Mouse (Mus musculus) MEL (cell line): Measurements from ENCODE around the gene Msgn1. TPM values are rescaled to one million over a fixed set of nuclear protein-coding genes. Genes with fewer than 3 reads are reported as not detected.

Source experiments
- DNase-seq: peaks from one replicate; pipeline ENCODE4 v3.0.0; 2011; ENCODE audit warnings: low read depth, low spot score
- H3K27ac ChIP-seq: 2 replicates; pipeline ENCODE4 v1.5.1; 2012; ENCODE audit warnings: low read depth, mild to moderate bottlenecking, control low read depth, low read length, moderate library complexity; ENCODE audit not compliant: control insufficient read depth
- H3K27me3 ChIP-seq, 2 experiments: fragments of 150-350 bp in 1 of 2; sonication (generic) in 1 of 2; 2 replicates each; pipeline ENCODE4 v1.6.1; 2012; ENCODE audit warnings: low read length in 2 of 2, mild to moderate bottlenecking in 2 of 2, improper control_type of control experiment in 1 of 2, moderate library complexity in 1 of 2; ENCODE audit not compliant: insufficient read depth in 2 of 2, control insufficient read depth in 1 of 2
- H3K36me3 ChIP-seq, 2 experiments: 2 replicates each; pipeline ENCODE4 v1.6.1; 2012 to 2014; ENCODE audit warnings: low read length in 2 of 2, improper control_type of control experiment in 1 of 2, inconsistent platforms in 1 of 2, mild to moderate bottlenecking in 1 of 2; ENCODE audit not compliant: insufficient read depth in 2 of 2, control insufficient read depth in 1 of 2
- H3K4me1 ChIP-seq, 2 experiments: fragments of 150-350 bp in 1 of 2; sonication (generic) in 1 of 2; 2 replicates each; pipeline ENCODE4 v1.6.1; 2012; ENCODE audit warnings: low read length in 2 of 2, improper control_type of control experiment in 1 of 2, mild to moderate bottlenecking in 1 of 2; ENCODE audit not compliant: insufficient read depth in 2 of 2, control insufficient read depth in 1 of 2
- H3K4me3 ChIP-seq, 2 experiments: fragments of 150-350 bp in 1 of 2; sonication (generic) in 1 of 2; 2 replicates each; pipeline ENCODE4 v1.5.1; 2012; ENCODE audit warnings: low read depth in 2 of 2, low read length in 2 of 2, mild to moderate bottlenecking in 2 of 2, moderate library complexity in 2 of 2, control low read depth in 1 of 2, improper control_type of control experiment in 1 of 2; ENCODE audit not compliant: control insufficient read depth in 1 of 2, insufficient read depth in 1 of 2
- H3K79me2 ChIP-seq: 2 replicates; pipeline ENCODE4 v1.6.1; 2012; ENCODE audit warnings: mild to moderate bottlenecking, low read length, moderate library complexity; ENCODE audit not compliant: control insufficient read depth, poor library complexity, insufficient read depth
- H3K9ac ChIP-seq: 2 replicates; pipeline ENCODE4 v1.6.1; 2012; ENCODE audit warnings: low read depth, mild to moderate bottlenecking, control low read depth, low read length, moderate library complexity; ENCODE audit not compliant: control insufficient read depth, poor library complexity, severe bottlenecking
- H3K9me3 ChIP-seq: fragments of 150-350 bp; sonication (generic); replicated peaks from 2 replicates; pipeline ENCODE4 v1.6.1; 2012; ENCODE audit warnings: mild to moderate bottlenecking, low read length, improper control_type of control experiment, moderate library complexity; ENCODE audit not compliant: insufficient read depth
- BHLHE40 ChIP-seq: IDR thresholded peaks from 2 replicates; pipeline ENCODE4 v1.6.1; 2012; ENCODE audit warnings: low read depth, mild to moderate bottlenecking, inconsistent platforms, low read length, improper control_type of control experiment, borderline replicate concordance
- CHD2 ChIP-seq: IDR thresholded peaks from 2 replicates; pipeline ENCODE4 v1.6.1; 2011; ENCODE audit warnings: low read length, improper control_type of control experiment
- E2F4 ChIP-seq: IDR thresholded peaks from 2 replicates; pipeline ENCODE4 v1.6.1; 2011; ENCODE audit warnings: low read depth, low read length, improper control_type of control experiment, borderline replicate concordance
- ETS1 ChIP-seq: IDR thresholded peaks from 2 replicates; pipeline ENCODE4 v1.6.1; 2012; ENCODE audit warnings: low read depth, mild to moderate bottlenecking, inconsistent platforms, low read length, improper control_type of control experiment, moderate library complexity
- HCFC1 ChIP-seq: IDR thresholded peaks from 2 replicates; pipeline ENCODE4 v1.6.1; 2012; ENCODE audit warnings: low read depth, mild to moderate bottlenecking, inconsistent platforms, low read length, improper control_type of control experiment, moderate library complexity
- KAT2A ChIP-seq: conservative IDR thresholded peaks from 2 replicates; pipeline ENCODE4 v1.6.1; 2012; ENCODE audit warnings: low read depth, low read length, improper control_type of control experiment, inconsistent platforms
- MAX ChIP-seq: IDR thresholded peaks from 2 replicates; pipeline ENCODE4 v1.6.1; 2011; ENCODE audit warnings: low read length, improper control_type of control experiment
- MAZ ChIP-seq: IDR thresholded peaks from 2 replicates; pipeline ENCODE4 v1.6.1; 2012; ENCODE audit warnings: low read depth, mild to moderate bottlenecking, inconsistent platforms, low read length, improper control_type of control experiment
- MXI1 ChIP-seq: IDR thresholded peaks from 2 replicates; pipeline ENCODE4 v1.6.1; 2011; ENCODE audit warnings: mild to moderate bottlenecking, low read depth, low read length, improper control_type of control experiment
- MYC ChIP-seq: IDR thresholded peaks from 2 replicates; pipeline ENCODE4 v1.6.1; 2011; ENCODE audit warnings: low read depth, mild to moderate bottlenecking, low read length, improper control_type of control experiment, moderate library complexity
- POLR2AphosphoS5 ChIP-seq: IDR thresholded peaks from 2 replicates; pipeline ENCODE4 v1.6.1; 2012; ENCODE audit warnings: low read depth, borderline replicate concordance, mild to moderate bottlenecking, inconsistent platforms, low read length, moderate library complexity, mixed read lengths
- RAD21 ChIP-seq: IDR thresholded peaks from 2 replicates; pipeline ENCODE4 v1.6.1; 2011; ENCODE audit warnings: mild to moderate bottlenecking, low read depth, low read length, improper control_type of control experiment
- RCOR1 ChIP-seq: IDR thresholded peaks from 2 replicates; pipeline ENCODE4 v1.6.1; 2012; ENCODE audit warnings: low read depth, mild to moderate bottlenecking, inconsistent platforms, low read length, improper control_type of control experiment
- SIN3A ChIP-seq: IDR thresholded peaks from 2 replicates; pipeline ENCODE4 v1.6.1; 2012; ENCODE audit warnings: low read length, improper control_type of control experiment, inconsistent platforms
- TBP ChIP-seq: IDR thresholded peaks from 2 replicates; pipeline ENCODE4 v1.8.0; 2011; ENCODE audit warnings: low read depth, low read length, improper control_type of control experiment
- TCF12 ChIP-seq: IDR thresholded peaks from 2 replicates; pipeline ENCODE4 v1.6.1; 2014; ENCODE audit warnings: low read depth, mild to moderate bottlenecking, inconsistent platforms, low read length, improper control_type of control experiment, moderate library complexity
- ZC3H11A ChIP-seq: IDR thresholded peaks from 2 replicates; pipeline ENCODE4 v1.6.1; 2012; ENCODE audit warnings: low read depth, mild to moderate bottlenecking, inconsistent platforms, low read length, improper control_type of control experiment
- ZKSCAN1 ChIP-seq: IDR thresholded peaks from 2 replicates; pipeline ENCODE4 v1.6.1; 2012; ENCODE audit warnings: low read depth, mild to moderate bottlenecking, inconsistent platforms, low read length, improper control_type of control experiment, moderate library complexity
- polyA plus RNA-seq, 2 experiments: library from polyadenylated mRNA; stranded (reverse) in 1 of 2; unstranded in 1 of 2; fragments of >175 nt in 1 of 2; fragments of >200 nt in 1 of 2; gene quantifications; 2 replicates each; pipeline versions ENCODE4 v1.2.1 to v1.2.4; 2012; ENCODE audit warnings: low replicate concordance in 2 of 2, low read depth in 1 of 2; ENCODE audit not compliant: insufficient read length in 2 of 2, insufficient read depth in 1 of 2, missing spikeins in 1 of 2
- total RNA-seq: library from RNA; depleted of rRNA; stranded (reverse); fragments of 300-350 nt; gene quantifications from 2 replicates; pipeline ENCODE4 v1.2.3, GENCODE M21; 2012

Gene Msgn1
- total and polyA plus RNA-seq, 3 experiments, result not detected

DNA sequence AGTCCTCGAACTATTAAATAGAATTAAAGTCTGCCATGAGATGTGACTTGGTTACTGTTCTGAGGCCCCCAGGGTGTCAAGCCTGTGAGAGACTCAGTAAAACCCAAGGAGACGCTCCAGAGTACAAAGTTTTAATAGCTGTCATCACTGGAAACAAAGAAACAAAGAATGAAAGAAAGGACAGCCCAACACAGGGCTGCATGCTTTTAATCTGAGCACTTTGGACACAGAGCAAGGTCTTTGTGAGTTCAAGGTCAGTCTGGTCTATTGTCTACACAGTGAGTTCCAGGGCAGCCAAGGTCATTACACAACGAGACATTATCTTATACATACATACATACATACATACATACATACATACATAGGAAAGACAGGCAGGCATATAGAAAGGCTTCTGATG is 7.7 kb upstream of the Msgn1 start:
- H3K27me3 ChIP-seq, result no peaks in the 10 kb centered on the region; a peak in 1 of 4 replicates
- H3K27ac ChIP-seq, result no peak overlapping the region
- H3K79me2 ChIP-seq, result no peaks in the 10 kb centered on the region
- no peak for DNase-seq
- no peak overlapping the region for H3K4me3 ChIP-seq
- H3K9ac ChIP-seq, result no peak overlapping the region
- TF ChIP-seq CHD2 (no peak), ETS1 (no peak), BHLHE40 (no peak), POLR2AphosphoS5 (no peak), RAD21 (no peak)
- H3K9me3 ChIP-seq, result no peaks in the 10 kb centered on the region
- no peaks in the 10 kb centered on the region for H3K4me1 ChIP-seq
- no peaks in the 10 kb centered on the region for H3K36me3 ChIP-seq

GRCm38 (mm10) chr12:11215555-11215954 is 6.8 kb upstream of the Msgn1 start:
- no peak for DNase-seq
- Histone ChIP-seq H3K4me3 (no peak overlapping the region), H3K4me1 (no peaks in the 10 kb centered on the region), H3K9me3 (no peaks in the 10 kb centered on the region), H3K27me3 (no peaks in the 10 kb centered on the region; a peak in 1 of 4 replicates), H3K27ac (no peak overlapping the region), H3K9ac (no peak overlapping the region), H3K79me2 (no peaks in the 10 kb centered on the region), H3K36me3 (no peaks in the 10 kb centered on the region)
- TF ChIP-seq E2F4 (no peak), MXI1 (no peak), MAX (no peak), MYC (no peak), ZC3H11A (no peak), RCOR1 (no peak), TCF12 (no peak), ZKSCAN1 (no peak), POLR2AphosphoS5 (no peak), ETS1 (no peak)

DNA sequence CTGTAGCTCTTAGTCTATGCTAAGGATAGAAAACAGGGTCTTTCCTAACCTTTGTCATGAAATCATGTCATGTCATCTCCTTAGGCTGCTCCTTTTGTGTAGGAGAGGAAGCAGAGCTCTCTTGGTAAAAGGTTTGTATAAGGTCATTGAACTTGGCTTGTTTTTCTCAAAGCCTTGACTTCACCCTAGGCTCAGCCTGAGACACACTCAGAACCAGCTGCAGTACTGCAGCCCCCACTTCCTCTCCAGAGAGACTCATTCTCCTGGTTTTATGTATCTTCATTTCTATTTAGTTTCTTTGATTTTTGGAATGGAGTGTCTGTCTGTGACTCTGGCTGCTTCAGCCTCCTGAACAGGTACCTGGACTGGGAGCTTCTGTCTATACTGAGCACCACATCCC is 6.0 kb upstream of the Msgn1 start:
- TF ChIP-seq MAX (no peak), ZKSCAN1 (no peak), KAT2A (no peak), SIN3A (no peak), HCFC1 (no peak), TBP (no peak), MAZ (no peak), ZC3H11A (no peak)
- Histone ChIP-seq H3K9ac (no peak overlapping the region), H3K36me3 (no peaks in the 10 kb centered on the region), H3K79me2 (no peaks in the 10 kb centered on the region), H3K4me3 (no peak overlapping the region), H3K27me3 (peaks cover 0 to 1% of the 10 kb centered on the region in 2 experiments; a peak in 1 of 4 replicates), H3K9me3 (no peaks in the 10 kb centered on the region), H3K27ac (no peak overlapping the region), H3K4me1 (no peaks in the 10 kb centered on the region)
- DNase-seq, result no peak
